Mouse (Mus musculus): ENCODE measurements around the gene Ccnj. TPM values are rescaled to one million over a fixed set of nuclear protein-coding genes. Genes with fewer than 3 reads are reported as not detected.

Gene Ccnj
- 19.6 to 22.7 TPM (median 21.6 TPM) in 4 replicates for total RNA-seq (2023)

DNA sequence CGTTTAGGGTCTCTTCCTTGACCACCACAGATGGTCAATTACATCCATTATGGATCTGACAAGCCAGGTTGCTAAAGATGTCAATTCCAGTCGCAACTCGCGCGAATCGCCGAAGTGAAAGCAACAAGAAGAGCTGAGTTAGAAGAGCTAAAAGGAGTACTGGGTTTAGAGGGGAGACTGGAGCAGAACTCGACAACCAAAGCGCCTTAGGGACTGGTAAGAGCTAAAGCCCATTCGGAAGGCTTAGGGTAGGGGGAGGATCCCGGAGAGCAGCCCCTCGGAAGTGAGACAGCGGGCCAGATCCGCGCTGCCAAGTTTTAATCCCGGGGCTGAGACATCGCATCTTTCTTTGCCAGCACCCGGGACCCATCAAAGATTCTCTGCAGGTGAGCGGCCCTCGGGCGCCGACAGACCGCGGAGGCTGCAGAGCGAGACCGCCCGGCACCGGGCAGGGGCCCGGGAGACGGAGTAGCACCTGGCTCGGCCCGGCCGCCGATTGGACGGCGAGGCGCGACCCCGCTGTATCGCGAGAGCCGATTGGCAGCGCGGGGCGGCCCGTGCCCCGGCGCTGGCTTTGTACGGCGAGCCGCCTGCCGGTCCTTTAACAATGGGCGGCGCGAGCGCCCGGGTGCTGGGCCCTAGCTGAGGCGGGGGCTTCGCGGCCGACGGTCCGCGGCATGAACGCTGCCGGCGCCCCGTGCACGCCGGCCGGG lies at the start of gene Ccnj:
Ccnj (plus strand) TSS at position 577 of the 713 bp plus-strand sequence.

DNA sequence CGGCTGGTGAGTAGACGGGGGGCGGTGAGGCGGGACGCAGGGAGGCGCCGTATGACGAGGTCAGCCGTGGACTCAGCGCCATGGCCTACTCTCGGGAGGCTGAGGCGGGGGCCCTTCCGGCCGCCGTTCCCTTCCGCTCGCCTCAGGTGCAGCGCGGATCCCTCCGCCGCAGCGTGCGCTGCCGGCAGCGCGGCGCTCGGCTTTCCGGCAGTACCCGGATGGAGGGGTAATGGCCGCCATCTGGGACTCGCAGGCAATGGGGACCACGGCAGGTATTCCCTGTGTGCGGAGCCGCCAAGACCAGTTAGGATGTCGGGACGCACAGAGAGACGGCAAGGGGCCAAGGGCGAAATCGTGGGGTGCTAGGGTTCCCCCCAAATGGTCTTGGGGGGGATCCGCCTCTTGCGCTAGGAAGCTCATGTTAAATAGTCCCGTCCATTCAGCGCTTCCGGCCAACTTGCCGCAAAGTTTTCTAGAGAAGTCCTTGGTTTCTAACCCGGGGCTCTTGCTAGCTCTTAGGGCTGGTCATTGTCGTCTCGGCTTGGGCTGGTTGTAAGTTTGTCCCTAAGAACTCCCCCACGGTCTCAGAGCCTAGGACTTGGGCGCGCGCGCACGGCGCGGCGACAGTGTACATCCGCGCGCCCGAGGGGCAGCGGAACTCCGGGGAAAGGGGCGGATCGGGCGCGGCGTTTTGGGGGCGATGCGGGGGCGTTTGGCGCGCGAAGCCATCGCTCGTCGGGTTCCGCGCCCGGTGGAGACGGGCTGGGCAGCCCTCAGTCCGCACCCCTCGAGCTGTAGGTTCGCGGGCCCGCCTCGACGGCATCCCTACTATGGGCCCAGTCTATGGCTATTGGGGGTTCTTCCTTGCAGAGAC lies 63.7 kb downstream of the Ccnj start, which contains the start of gene Zfp518a:
Zfp518a (plus strand) TSS at position 187 of the 874 bp plus-strand sequence.

Other genes starting within 250 kb of the Ccnj start
- gene Aldh18a1, start 242.8 kb upstream of the Ccnj start, total RNA-seq (2023), result 16.1 to 23.3 TPM (median 19.4 TPM) in 4 replicates
- 7.5 to 9.4 TPM (median 8.0 TPM) in 4 replicates for gene Tctn3, start 219.0 kb upstream of the Ccnj start, total RNA-seq (2023)
- 13.3 to 32.7 TPM (median 17.0 TPM) in 4 replicates for gene Entpd1, start 218.9 kb upstream of the Ccnj start, total RNA-seq (2023)
- not detected in 4 replicates for gene Cc2d2b, start 82.5 kb upstream of the Ccnj start, total RNA-seq (2023)
- gene Zfp518a, start 63.4 kb downstream of the Ccnj start, total RNA-seq (2023), result 18.9 to 21.9 TPM (median 20.2 TPM) in 4 replicates
- 384 to 400 TPM (median 393 TPM) in 4 replicates for gene Blnk, start 163.3 kb downstream of the Ccnj start, total RNA-seq (2023)
- not detected in 4 replicates for gene Dntt, start 198.0 kb downstream of the Ccnj start, total RNA-seq (2023)
- gene Opalin, start 245.8 kb downstream of the Ccnj start, total RNA-seq (2023), result not detected in 4 replicates

Data from B cell, adult 62 days (primary cell).